Mouse (Mus musculus) megakaryocyte, embryonic 14.5 days (primary cell): ENCODE results near the gene Eef1akmt3. TPM values are rescaled to one million over a fixed set of nuclear protein-coding genes. Genes with fewer than 3 reads are reported as not detected.

ENCODE experiments used
- H3K27me3 ChIP-seq: replicated peaks from 2 replicates; pipeline ENCODE3; 2012; ENCODE audit warnings: inconsistent platforms
- H3K36me3 ChIP-seq: replicated peaks from 2 replicates; pipeline ENCODE3; 2012; ENCODE audit warnings: low read length, inconsistent platforms, mixed read lengths
- H3K4me1 ChIP-seq: 2 replicates; pipeline ENCODE4 v1.6.1; 2012; ENCODE audit warnings: inconsistent platforms
- H3K4me3 ChIP-seq: replicated peaks from 2 replicates; pipeline ENCODE3; 2012; ENCODE audit warnings: moderate library complexity, mild to moderate bottlenecking, inconsistent platforms
- H3K9me3 ChIP-seq: 2 replicates; pipeline ENCODE4 v1.6.1; 2012; ENCODE audit warnings: inconsistent platforms
- FLI1 ChIP-seq: IDR thresholded peaks from 2 replicates; pipeline ENCODE4 v1.6.1; 2012; ENCODE audit warnings: low read length, inconsistent platforms, mixed read lengths
- GATA1 ChIP-seq: IDR thresholded peaks from 3 replicates; pipeline ENCODE4 v1.6.1; 2012; ENCODE audit warnings: mixed read lengths, low read length, inconsistent platforms, borderline replicate concordance
- polyA plus RNA-seq: library from polyadenylated mRNA; stranded (reverse); fragments of >175 nt; gene quantifications from 2 replicates; pipeline ENCODE4 v1.2.3, GENCODE M21; 2012; ENCODE audit warnings: low replicate concordance; ENCODE audit not compliant: insufficient read depth

The Eef1akmt3 gene
- polyA plus RNA-seq, 1 experiment: 0.08 TPM

DNA sequence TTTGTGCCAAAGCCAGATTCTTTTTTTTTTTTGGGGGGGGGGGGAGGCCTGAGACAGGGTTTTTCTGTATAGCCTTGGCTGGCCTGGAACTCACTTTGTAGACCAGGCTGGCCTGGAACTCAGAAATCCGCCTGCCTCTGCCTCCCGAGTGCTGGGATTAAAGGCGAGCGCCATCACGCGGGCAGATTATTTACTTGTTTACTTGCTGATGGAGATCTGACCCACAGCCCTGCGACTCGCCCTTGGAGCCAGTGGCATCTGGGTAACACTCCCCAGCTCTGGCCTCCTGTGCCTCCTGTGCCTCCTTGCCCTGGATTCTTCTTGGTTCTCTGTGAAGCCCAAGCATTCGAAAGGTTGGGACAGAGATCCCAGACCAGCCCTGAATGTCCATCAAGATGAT is 55.7 kb downstream of the Eef1akmt3 start:
- Histone ChIP-seq H3K27me3 (no peaks in the 10 kb centered on the region), H3K36me3 (peaks cover 77% of the 10 kb centered on the region), H3K4me1 (peaks cover 99% of the 10 kb centered on the region), H3K9me3 (no peaks in the 10 kb centered on the region), H3K4me3 (peak overlapping the region; percentile 50)
- no peak for TF ChIP-seq GATA1
- TF ChIP-seq FLI1: no peak

DNA sequence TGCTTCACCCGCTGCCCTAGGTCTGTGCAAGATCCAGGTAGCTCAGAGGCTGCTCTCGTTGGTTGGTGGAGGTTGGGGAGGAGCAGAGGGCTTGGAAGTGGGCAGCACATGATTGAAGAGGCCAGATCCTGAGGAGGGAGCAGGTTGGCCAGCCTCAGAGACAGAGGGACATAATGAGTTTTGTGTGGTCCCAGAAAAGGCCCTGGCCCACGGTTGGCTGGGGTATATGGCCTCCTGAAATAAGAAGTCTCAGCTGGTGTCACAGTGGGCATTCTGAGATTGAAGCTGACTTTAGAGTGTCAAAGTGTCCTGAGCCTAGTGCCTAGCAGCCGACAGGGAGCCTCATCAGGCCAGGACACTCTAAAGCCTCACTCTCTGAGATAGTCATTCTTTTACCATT is 56.2 kb downstream of the Eef1akmt3 start:
- no peaks in the 10 kb centered on the region for H3K9me3 ChIP-seq
- peaks cover 99% of the 10 kb centered on the region for H3K4me1 ChIP-seq
- H3K36me3 ChIP-seq: peaks cover 79% of the 10 kb centered on the region
- no peaks in the 10 kb centered on the region for H3K27me3 ChIP-seq
- no peak overlapping the region for H3K4me3 ChIP-seq
- no peak for TF ChIP-seq FLI1
- TF ChIP-seq GATA1: no peak

DNA sequence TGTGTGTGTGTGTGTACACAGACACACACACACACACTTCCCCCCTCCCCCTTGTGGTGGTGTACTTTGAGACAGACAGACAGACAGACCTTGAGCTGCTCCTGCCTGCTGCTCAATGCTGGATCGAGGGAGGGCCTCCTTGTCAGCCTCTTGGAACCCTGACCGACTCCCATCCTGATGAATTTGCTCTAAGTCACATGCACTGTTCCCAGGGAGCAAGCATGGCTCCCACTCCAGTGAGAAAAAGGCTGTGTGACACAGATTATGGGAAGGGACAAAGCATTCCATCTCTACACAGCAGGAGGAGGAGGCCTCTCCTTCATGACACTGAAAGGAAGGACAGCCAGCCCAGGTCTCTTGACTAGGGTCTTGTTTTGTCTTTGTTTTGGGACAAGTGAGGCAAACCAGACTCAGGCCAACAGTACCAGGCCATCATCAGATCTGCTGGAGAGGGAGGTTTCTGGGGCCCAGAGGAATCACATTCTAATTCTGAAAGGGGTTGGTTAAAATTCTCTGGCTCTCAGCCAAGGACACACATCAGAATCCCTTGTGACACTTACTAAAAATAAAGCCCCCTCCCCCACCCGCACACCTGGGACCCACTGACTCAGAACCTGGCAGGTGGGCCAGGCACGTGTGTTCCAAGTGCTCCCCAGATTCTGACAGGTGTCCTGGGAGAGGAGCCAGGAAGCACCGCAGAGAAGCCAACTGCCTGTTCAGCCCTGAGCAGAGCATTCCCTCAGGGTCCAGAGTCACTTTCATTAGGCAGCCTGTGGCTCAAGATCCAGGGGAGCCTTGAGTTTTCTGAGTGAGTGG is 56.9 kb downstream of the Eef1akmt3 start:
- H3K4me1 ChIP-seq: peaks cover 97% of the 10 kb centered on the region
- peak overlapping the region; percentile 76 for H3K4me3 ChIP-seq
- H3K27me3 ChIP-seq: no peaks in the 10 kb centered on the region
- peaks cover 79% of the 10 kb centered on the region for H3K36me3 ChIP-seq
- no peak for TF ChIP-seq GATA1
- no peak for TF ChIP-seq FLI1
- H3K9me3 ChIP-seq: no peaks in the 10 kb centered on the region

DNA sequence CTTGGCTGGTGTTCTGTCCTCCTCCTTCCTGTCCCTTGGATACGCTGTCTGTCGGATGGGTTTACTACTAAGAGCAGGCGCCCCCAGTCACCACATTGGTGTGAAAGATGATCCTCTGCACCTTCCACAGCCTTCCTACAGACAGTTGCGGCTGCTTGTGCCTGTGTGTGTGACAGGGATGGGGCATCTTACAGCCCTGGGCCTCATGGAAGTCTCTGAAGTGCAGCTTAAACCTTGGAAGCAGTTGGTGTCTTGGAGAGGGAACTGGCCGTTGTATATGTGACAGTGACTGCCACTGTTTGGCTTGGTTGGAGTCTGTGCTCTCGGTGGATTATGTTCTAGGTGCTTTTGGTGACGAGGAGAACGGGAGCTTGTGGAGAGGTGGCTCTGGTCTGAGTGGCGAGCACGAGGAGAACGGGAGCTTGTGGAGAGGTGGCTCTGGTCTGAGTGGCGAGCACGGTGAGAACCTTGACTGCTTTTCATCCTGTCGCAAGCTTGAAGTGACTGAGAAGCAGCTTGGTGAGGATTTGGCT is 58.1 kb downstream of the Eef1akmt3 start:
- TF ChIP-seq GATA1 (no peak), FLI1 (no peak)
- H3K27me3 ChIP-seq: no peaks in the 10 kb centered on the region
- peak overlapping the region; percentile 76 for H3K4me3 ChIP-seq
- H3K4me1 ChIP-seq: peaks cover 85% of the 10 kb centered on the region
- H3K9me3 ChIP-seq: no peaks in the 10 kb centered on the region
- H3K36me3 ChIP-seq: peaks cover 72% of the 10 kb centered on the region

DNA sequence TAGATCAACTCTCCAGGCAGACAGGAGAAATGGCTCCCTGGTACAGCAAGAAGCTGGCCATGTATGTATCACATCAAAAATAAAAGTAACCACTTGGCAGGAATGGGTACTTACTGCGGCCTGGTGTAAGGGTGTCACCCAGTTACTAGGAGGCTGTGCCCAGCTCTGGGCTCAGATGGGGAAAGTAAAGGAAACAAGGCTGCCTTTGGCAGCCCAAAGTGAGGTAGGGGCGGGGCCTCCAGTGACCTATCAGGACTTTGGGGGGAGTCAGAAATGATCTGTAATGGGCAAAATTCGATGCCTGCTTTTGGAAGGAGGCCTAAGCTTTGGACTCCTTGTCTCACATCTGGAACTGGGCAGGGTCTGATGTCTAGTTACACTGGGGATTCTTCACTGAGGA is 59.6 kb downstream of the Eef1akmt3 start:
- no peaks in the 10 kb centered on the region for H3K9me3 ChIP-seq
- H3K36me3 ChIP-seq: peaks cover 60% of the 10 kb centered on the region
- H3K4me3 ChIP-seq: peak overlapping the region; percentile 83
- peaks cover 77% of the 10 kb centered on the region for H3K4me1 ChIP-seq
- H3K27me3 ChIP-seq: no peaks in the 10 kb centered on the region
- TF ChIP-seq GATA1 (no peak), FLI1 (no peak)

Other genes starting within 250 kb of the Eef1akmt3 start
- 6.8 and 13.8 TPM in 2 replicates for gene Atp23, start 140.2 kb downstream of the Eef1akmt3 start, polyA plus RNA-seq
- 27.8 and 40.9 TPM in 2 replicates for gene Ctdsp2, start 62.8 kb downstream of the Eef1akmt3 start, polyA plus RNA-seq
- 0.70 TPM in 1 of 2 replicates, not detected in the other for gene Avil, start 40.8 kb downstream of the Eef1akmt3 start, polyA plus RNA-seq
- gene Tsfm, start 10.7 kb downstream of the Eef1akmt3 start, polyA plus RNA-seq: 19.8 and 35.4 TPM in 2 replicates
- gene Mettl1, start 99 bp downstream of the Eef1akmt3 start, polyA plus RNA-seq: 1.9 and 12.1 TPM in 2 replicates
- 0.15 TPM in 1 of 2 replicates, not detected in the other for gene Cyp27b1, start 6.7 kb upstream of the Eef1akmt3 start, polyA plus RNA-seq
- gene March9, start 18.7 kb upstream of the Eef1akmt3 start, polyA plus RNA-seq: 1.3 and 3.3 TPM in 2 replicates
- gene Cdk4, start 22.0 kb upstream of the Eef1akmt3 start, polyA plus RNA-seq: 288 and 833 TPM in 2 replicates
- 4.8 and 51.5 TPM in 2 replicates for gene Tspan31, start 28.8 kb upstream of the Eef1akmt3 start, polyA plus RNA-seq
- 26.5 and 79.5 TPM in 2 replicates for gene Agap2, start 33.8 kb upstream of the Eef1akmt3 start, polyA plus RNA-seq
- 140 and 267 TPM in 2 replicates for gene Os9, start 79.6 kb upstream of the Eef1akmt3 start, polyA plus RNA-seq
- gene B4galnt1, start 123.7 kb upstream of the Eef1akmt3 start, polyA plus RNA-seq: 71.2 and 76.1 TPM in 2 replicates
- gene Slc26a10, start 139.1 kb upstream of the Eef1akmt3 start, polyA plus RNA-seq: 0.23 and 0.76 TPM in 2 replicates
- gene Arhgef25, start 148.6 kb upstream of the Eef1akmt3 start, polyA plus RNA-seq: not detected in 2 replicates
- 51.0 and 171 TPM in 2 replicates for gene Dtx3, start 154.2 kb upstream of the Eef1akmt3 start, polyA plus RNA-seq
- 10.4 and 19.6 TPM in 2 replicates for gene Pip4k2c, start 170.1 kb upstream of the Eef1akmt3 start, polyA plus RNA-seq
- 6.6 and 11.4 TPM in 2 replicates for gene Kif5a, start 221.8 kb upstream of the Eef1akmt3 start, polyA plus RNA-seq
- gene Dctn2, start 224.9 kb upstream of the Eef1akmt3 start, polyA plus RNA-seq: 176 and 219 TPM in 2 replicates
- gene Mbd6, start 247.5 kb upstream of the Eef1akmt3 start, polyA plus RNA-seq: 245 and 640 TPM in 2 replicates